Mouse (Mus musculus): ENCODE measurements around the gene 1700012B07Rik. TPM values are rescaled to one million over a fixed set of nuclear protein-coding genes. Genes with fewer than 3 reads are reported as not detected.

The 1700012B07Rik gene
- total and polyA plus RNA-seq, 3 experiments: 0.11 TPM; not detected in 2

GRCm38 (mm10) chr11:109754105-109754602 is 73.7 kb downstream of the 1700012B07Rik start:
- H3K4me1 ChIP-seq (ENCODE audit: insufficient read depth, low read depth, low read length): no peaks in the 10 kb centered on the region
- no peaks in the 10 kb centered on the region for H3K36me3 ChIP-seq (replicated peaks)
- ATAC-seq (ENCODE audit: extremely low read depth, insufficient number of reproducible peaks, low FRiP score, poor library complexity, severe bottlenecking): no peak
- H3K27me3 ChIP-seq (ENCODE audit: insufficient read depth, low read length): no peaks in the 10 kb centered on the region
- peaks cover 25% of the 10 kb centered on the region for H3K9me3 ChIP-seq (replicated peaks)
- no peak overlapping the region for H3K4me3 ChIP-seq (ENCODE audit: low read depth, low read length)
- TF ChIP-seq CTCF (IDR thresholded peaks at IDR 0.05; ENCODE audit: low read depth, low read length) (no peak), GATA1 (IDR thresholded peaks at IDR 0.05; ENCODE audit: borderline replicate concordance, low read length) (no peak), GATA2 (IDR thresholded peaks at IDR 0.05; ENCODE audit: borderline replicate concordance, low read depth, low read length) (no peak), POLR2AphosphoS5 (IDR thresholded peaks at IDR 0.05; ENCODE audit: insufficient replicate concordance, low read depth, low read length) (no peak), TAL1 (conservative IDR thresholded peaks at IDR 0.05; ENCODE audit: low read depth, low read length) (no peak)
- no peak for DNase-seq (ENCODE audit: low spot score)

GRCm38 (mm10) chr11:109751636-109752603 is 75.9 kb downstream of the 1700012B07Rik start:
- no peak overlapping the region for H3K4me3 ChIP-seq (ENCODE audit: low read depth, low read length)
- H3K4me1 ChIP-seq (ENCODE audit: insufficient read depth, low read depth, low read length): no peaks in the 10 kb centered on the region
- no peak for TF ChIP-seq GATA2 (IDR thresholded peaks at IDR 0.05; ENCODE audit: borderline replicate concordance, low read depth, low read length)
- TF ChIP-seq POLR2AphosphoS5 (IDR thresholded peaks at IDR 0.05; ENCODE audit: insufficient replicate concordance, low read depth, low read length): no peak
- TF ChIP-seq CTCF (IDR thresholded peaks at IDR 0.05; ENCODE audit: low read depth, low read length): no peak
- no peak for TF ChIP-seq TAL1 (conservative IDR thresholded peaks at IDR 0.05; ENCODE audit: low read depth, low read length)
- TF ChIP-seq GATA1 (IDR thresholded peaks at IDR 0.05; ENCODE audit: borderline replicate concordance, low read length): no peak
- peaks cover 27% of the 10 kb centered on the region for H3K9me3 ChIP-seq (replicated peaks)
- ATAC-seq (ENCODE audit: extremely low read depth, insufficient number of reproducible peaks, low FRiP score, poor library complexity, severe bottlenecking) (no peak), DNase-seq (ENCODE audit: low spot score) (no peak)
- H3K27me3 ChIP-seq (ENCODE audit: insufficient read depth, low read length): no peaks in the 10 kb centered on the region
- no peaks in the 10 kb centered on the region for H3K36me3 ChIP-seq (replicated peaks)

- DNase-seq (ENCODE audit: low spot score): no peak
- Histone ChIP-seq H3K36me3 (replicated peaks) (no peaks in the 10 kb centered on the region), H3K4me3 (ENCODE audit: low read depth, low read length) (no peak overlapping the region), H3K27me3 (ENCODE audit: insufficient read depth, low read length) (no peaks in the 10 kb centered on the region), H3K4me1 (ENCODE audit: insufficient read depth, low read depth, low read length) (no peaks in the 10 kb centered on the region), H3K9me3 (replicated peaks) (peaks cover 24% of the 10 kb centered on the region)
- TF ChIP-seq TAL1 (conservative IDR thresholded peaks at IDR 0.05; ENCODE audit: low read depth, low read length) (no peak), GATA1 (IDR thresholded peaks at IDR 0.05; ENCODE audit: borderline replicate concordance, low read length) (no peak), POLR2AphosphoS5 (IDR thresholded peaks at IDR 0.05; ENCODE audit: insufficient replicate concordance, low read depth, low read length) (no peak)
- no peak for ATAC-seq (ENCODE audit: extremely low read depth, insufficient number of reproducible peaks, low FRiP score, poor library complexity, severe bottlenecking)
Measured at GRCm38 (mm10) chr11:109745210-109745609, 82.6 kb downstream of the 1700012B07Rik start.

- Histone ChIP-seq H3K4me1 (ENCODE audit: insufficient read depth, low read depth, low read length) (no peaks in the 10 kb centered on the region), H3K36me3 (replicated peaks) (no peaks in the 10 kb centered on the region), H3K4me3 (ENCODE audit: low read depth, low read length) (no peak overlapping the region), H3K27me3 (ENCODE audit: insufficient read depth, low read length) (no peaks in the 10 kb centered on the region), H3K9me3 (replicated peaks) (peaks cover 7% of the 10 kb centered on the region)
- ATAC-seq (ENCODE audit: extremely low read depth, insufficient number of reproducible peaks, low FRiP score, poor library complexity, severe bottlenecking): no peak
- TF ChIP-seq TAL1 (conservative IDR thresholded peaks at IDR 0.05; ENCODE audit: low read depth, low read length) (no peak), CTCF (IDR thresholded peaks at IDR 0.05; ENCODE audit: low read depth, low read length) (no peak), GATA2 (IDR thresholded peaks at IDR 0.05; ENCODE audit: borderline replicate concordance, low read depth, low read length) (no peak), POLR2AphosphoS5 (IDR thresholded peaks at IDR 0.05; ENCODE audit: insufficient replicate concordance, low read depth, low read length) (no peak), GATA1 (IDR thresholded peaks at IDR 0.05; ENCODE audit: borderline replicate concordance, low read length) (no peak)
- no peak for DNase-seq (ENCODE audit: low spot score)
Measured at GRCm38 (mm10) chr11:109737967-109738366, 89.9 kb downstream of the 1700012B07Rik start.

Other genes starting within 250 kb of the 1700012B07Rik start
- 14.0 and 15.0 TPM in 2 replicates for gene Wipi1, start 216.1 kb downstream of the 1700012B07Rik start, total RNA-seq (2014; fragmentation: Nextera tagmentation)
- 4.8 and 5.0 TPM in 2 replicates for gene Wipi1, start 216.1 kb downstream of the 1700012B07Rik start, total RNA-seq (2017)
- gene Wipi1, start 216.1 kb downstream of the 1700012B07Rik start, polyA plus RNA-seq (2012): 12.6 and 15.4 TPM in 2 replicates
- gene Prkar1a, start 178.6 kb downstream of the 1700012B07Rik start, total RNA-seq (2014; fragmentation: Nextera tagmentation): 116 and 134 TPM in 2 replicates
- gene Prkar1a, start 178.6 kb downstream of the 1700012B07Rik start, total RNA-seq (2017): 83.6 and 85.6 TPM in 2 replicates
- 74.6 and 74.8 TPM in 2 replicates for gene Prkar1a, start 178.6 kb downstream of the 1700012B07Rik start, polyA plus RNA-seq (2012)
- gene Fam20a, start 105.8 kb downstream of the 1700012B07Rik start, total RNA-seq (2014; fragmentation: Nextera tagmentation): not detected in 2 replicates
- gene Fam20a, start 105.8 kb downstream of the 1700012B07Rik start, total RNA-seq (2017): 0.05 TPM in 1 of 2 replicates, not detected in the other
- not detected in 2 replicates for gene Fam20a, start 105.8 kb downstream of the 1700012B07Rik start, polyA plus RNA-seq (2012)
- not detected in 2 replicates for gene Abca8b, start 167.8 kb upstream of the 1700012B07Rik start, total RNA-seq (2014; fragmentation: Nextera tagmentation)
- under 0.01 and 0.05 TPM in 2 replicates for gene Abca8b, start 167.8 kb upstream of the 1700012B07Rik start, total RNA-seq (2017)
- gene Abca8b, start 167.8 kb upstream of the 1700012B07Rik start, polyA plus RNA-seq (2012): not detected in 2 replicates

Measured in G1E (cell line).